In genomic region chr7:30394379-30394778, GRCm38 (mm10) we compare ENCODE assay signal across 9 mouse cellular contexts. TPM values are rescaled to one million over a fixed set of nuclear protein-coding genes. Genes with fewer than 3 reads are reported as not detected.
DNase-seq lines count a peak whose midpoint lies in the region; ATAC-seq lines count a peak whose summit lies in the region.
"Had no signal": no experiment of that assay in that cellular context is flagged by ENCODE, and none has a peak within 500 bp of the region (broad histone marks: within the 10 kb centered on the region; RNA-seq: fewer than 3 reads in every experiment).

No protein-coding gene starts in this region.

- no peak overlapping the region for H3K4me3 ChIP-seq in midbrain, embryonic 14.5 days (replicated peaks; ENCODE audit: low read depth, low read length)

- peak; percentile 61 for DNase-seq in adrenal gland, adult 2 months
- DNase-seq in adrenal gland, postnatal 25 days, result no peak
- peak; percentile 74 to 75 for DNase-seq in CD8-positive naive resting alpha-beta T cell, adult 2 months (ENCODE audit: low read depth in 2 of 2, low spot score in 2 of 2)
- peak; percentile 33 to 56 for DNase-seq in kidney, postnatal 25 days
- DNase-seq in yolk sac, embryonic 10.5 days (ENCODE audit: low spot score), result peak; percentile 37
- DNase-seq in midbrain, embryonic 14.5 days, result no peak

- WGBS in midbrain, embryonic 14.5 days, result 66% methylated on average over 11 of the region's 11 CpGs

- no peaks in the 10 kb centered on the region for H3K36me3 ChIP-seq in midbrain, embryonic 14.5 days (ENCODE audit: control insufficient read depth, insufficient read depth, low read length)

- H3K27me3 ChIP-seq in midbrain, embryonic 14.5 days (ENCODE audit: control insufficient read depth, insufficient read depth, low read length), result no peaks in the 10 kb centered on the region

- H3K4me1 ChIP-seq in midbrain, embryonic 14.5 days (ENCODE audit: control insufficient read depth, insufficient read depth, low read length), result no peaks in the 10 kb centered on the region

- no peak overlapping the region for H3K27ac ChIP-seq in midbrain, embryonic 14.5 days (replicated peaks; ENCODE audit: low read depth, low read length)

- no peak overlapping the region; the same call in 1 of the 2 replicates for H3K9ac ChIP-seq in midbrain, embryonic 14.5 days (replicated peaks; ENCODE audit: low read length)

- ATAC-seq in granulocyte monocyte progenitor cell, adult 5-6 weeks (replicated peaks; ENCODE audit: poor library complexity, severe bottlenecking), result peak; percentile 93
- ATAC-seq in megakaryocyte-erythroid progenitor cell, adult 5-6 weeks (replicated peaks; ENCODE audit: low FRiP score, low TSS enrichment, poor library complexity, severe bottlenecking), result peak; percentile 47; the same call in 1 of the 2 replicates
- no peak for ATAC-seq in midbrain, embryonic 14.5 days (ENCODE audit: low FRiP score, low TSS enrichment)

- H3K4me2 ChIP-seq in midbrain, embryonic 14.5 days (ENCODE audit: low read length), result no peak overlapping the region

- H3K9me3 ChIP-seq in midbrain, embryonic 14.5 days (ENCODE audit: control insufficient read depth, low read length), result no peaks in the 10 kb centered on the region

RNA-seq across cellular contexts. Expression of gene Tyrobp, which starts 19.2 kb away (rescaled TPM):
- 10 to 100 TPM; 34.7 to 41.9 TPM for total RNA-seq in adrenal gland, adult 2 months (2021)
- 73.3 and 87.9 TPM in 2 replicates for polyA plus RNA-seq in adrenal gland, adult 2 months (2012; rRNA removed)
- 14.9 and 15.0 TPM in 2 replicates for total RNA-seq in adrenal gland, postnatal 25 days (2021)
- total RNA-seq in granulocyte monocyte progenitor cell, adult 5-6 weeks (2014; fragmentation: Nextera tagmentation), result 665 and 703 TPM in 2 replicates
- 270 and 287 TPM in 2 replicates for total RNA-seq in granulocyte monocyte progenitor cell, adult 5-6 weeks (2017)
- total RNA-seq in megakaryocyte-erythroid progenitor cell, adult 5-6 weeks (2014; fragmentation: Nextera tagmentation), result 19.3 TPM in 1 of 2 replicates, not detected in the other
- total RNA-seq in megakaryocyte-erythroid progenitor cell, adult 5-6 weeks (2017), result 5.1 and 26.6 TPM in 2 replicates
- 11.4 and 29.7 TPM in 2 replicates for polyA plus RNA-seq in midbrain, embryonic 14.5 days (2014; fragmentation: Nextera tagmentation; extraction: Ambion mirVana)
- polyA plus RNA-seq: C2C12 had no signal

RNA-seq across cellular contexts. Expression of gene Hcst, which starts 25.3 kb away (rescaled TPM):
- 1 to 10 TPM; 1.2 to 2.0 TPM for total RNA-seq in adrenal gland, adult 2 months (2021)
- polyA plus RNA-seq in adrenal gland, adult 2 months (2012; rRNA removed), result 6.3 and 7.9 TPM in 2 replicates
- total RNA-seq in adrenal gland, postnatal 25 days (2021), result 2.6 TPM in 1 of 2 replicates, not detected in the other
- total RNA-seq in granulocyte monocyte progenitor cell, adult 5-6 weeks (2014; fragmentation: Nextera tagmentation), result 64.6 and 70.7 TPM in 2 replicates
- 9.0 and 31.6 TPM in 2 replicates for total RNA-seq in granulocyte monocyte progenitor cell, adult 5-6 weeks (2017)
- 4.3 and 4.4 TPM in 2 replicates for total RNA-seq in megakaryocyte-erythroid progenitor cell, adult 5-6 weeks (2014; fragmentation: Nextera tagmentation)
- total RNA-seq in megakaryocyte-erythroid progenitor cell, adult 5-6 weeks (2017), result 3.3 TPM in 1 of 2 replicates, not detected in the other
- polyA plus RNA-seq in midbrain, embryonic 14.5 days (2014; fragmentation: Nextera tagmentation; extraction: Ambion mirVana), result 0.58 TPM in 1 of 2 replicates, not detected in the other
- polyA plus RNA-seq: C2C12 had no signal

RNA-seq across cellular contexts. Expression of gene Nfkbid, which starts 27.2 kb away (rescaled TPM):
- 1 to 10 TPM; 1.1 to 1.3 TPM for total RNA-seq in adrenal gland, adult 2 months (2021)
- polyA plus RNA-seq in adrenal gland, adult 2 months (2012; rRNA removed), result 3.7 and 4.1 TPM in 2 replicates
- total RNA-seq in adrenal gland, postnatal 25 days (2021), result 1.2 and 2.1 TPM in 2 replicates
- total RNA-seq in granulocyte monocyte progenitor cell, adult 5-6 weeks (2014; fragmentation: Nextera tagmentation), result 16.0 and 16.3 TPM in 2 replicates
- 6.8 and 15.1 TPM in 2 replicates for total RNA-seq in granulocyte monocyte progenitor cell, adult 5-6 weeks (2017)
- total RNA-seq in megakaryocyte-erythroid progenitor cell, adult 5-6 weeks (2014; fragmentation: Nextera tagmentation), result 0.89 and 9.0 TPM in 2 replicates
- 0.80 and 3.1 TPM in 2 replicates for total RNA-seq in megakaryocyte-erythroid progenitor cell, adult 5-6 weeks (2017)
- polyA plus RNA-seq in midbrain, embryonic 14.5 days (2014; fragmentation: Nextera tagmentation; extraction: Ambion mirVana), result 1.4 and 2.3 TPM in 2 replicates

RNA-seq across cellular contexts. Expression of gene Lrfn3, which starts 31.8 kb away (rescaled TPM):
- 10 to 100 TPM in 1 of 2 experiments, 1 to 10 TPM in 1; 8.2 to 11.9 TPM for total RNA-seq in adrenal gland, adult 2 months (2021)
- polyA plus RNA-seq in adrenal gland, adult 2 months (2012; rRNA removed), result 32.9 and 37.6 TPM in 2 replicates
- total RNA-seq in adrenal gland, postnatal 25 days (2021), result 16.6 and 19.4 TPM in 2 replicates
- not detected in 2 replicates for total RNA-seq in granulocyte monocyte progenitor cell, adult 5-6 weeks (2014; fragmentation: Nextera tagmentation)
- not detected in 2 replicates for total RNA-seq in granulocyte monocyte progenitor cell, adult 5-6 weeks (2017)
- total RNA-seq in megakaryocyte-erythroid progenitor cell, adult 5-6 weeks (2014; fragmentation: Nextera tagmentation), result not detected in 2 replicates
- not detected in 2 replicates for total RNA-seq in megakaryocyte-erythroid progenitor cell, adult 5-6 weeks (2017)
- polyA plus RNA-seq in midbrain, embryonic 14.5 days (2014; fragmentation: Nextera tagmentation; extraction: Ambion mirVana), result 13.9 and 16.3 TPM in 2 replicates

RNA-seq across cellular contexts. Expression of gene Aplp1, which starts 51.0 kb away (rescaled TPM):
- total RNA-seq in adrenal gland, adult 2 months (2021), result 10 to 100 TPM; 22.7 to 43.2 TPM
- 37.7 and 54.1 TPM in 2 replicates for polyA plus RNA-seq in adrenal gland, adult 2 months (2012; rRNA removed)
- 19.6 and 29.9 TPM in 2 replicates for total RNA-seq in adrenal gland, postnatal 25 days (2021)
- total RNA-seq in granulocyte monocyte progenitor cell, adult 5-6 weeks (2014; fragmentation: Nextera tagmentation), result not detected in 2 replicates
- total RNA-seq in granulocyte monocyte progenitor cell, adult 5-6 weeks (2017), result not detected in 2 replicates
- total RNA-seq in megakaryocyte-erythroid progenitor cell, adult 5-6 weeks (2014; fragmentation: Nextera tagmentation), result not detected in 2 replicates
- total RNA-seq in megakaryocyte-erythroid progenitor cell, adult 5-6 weeks (2017), result not detected in 2 replicates
- polyA plus RNA-seq in midbrain, embryonic 14.5 days (2014; fragmentation: Nextera tagmentation; extraction: Ambion mirVana), result 662 and 710 TPM in 2 replicates

Comparison
In these comparisons a context has a peak if more than half of its experiments do, and no peak if none do; other contexts are left out.
1. DNase-seq: peak in adrenal gland, adult 2 months (single experiment), CD8-positive naive resting alpha-beta T cell, adult 2 months (2 of 2), kidney, postnatal 25 days (2 of 2) and yolk sac, embryonic 10.5 days (single experiment); none in adrenal gland, postnatal 25 days (single experiment) and midbrain, embryonic 14.5 days (single experiment).
2. RNA of gene Tyrobp, which starts 19.2 kb away (total RNA-seq): 270 to 703 TPM in granulocyte monocyte progenitor cell, adult 5-6 weeks; 34.7 to 41.9 TPM in adrenal gland, adult 2 months, 5.1 to 26.6 TPM in megakaryocyte-erythroid progenitor cell, adult 5-6 weeks and 14.9 to 15.0 TPM in adrenal gland, postnatal 25 days; every median in the first group is over 4 times any median in the second.